Mouse (Mus musculus) T-cell, adult 66 days (primary cell): ENCODE data around the gene Aox2. TPM values are rescaled to one million over a fixed set of nuclear protein-coding genes. Genes with fewer than 3 reads are reported as not detected.

Source experiments
- total RNA-seq, 2 experiments: library from RNA; stranded (reverse); gene quantifications; 3 replicates in 1 of 2; 4 replicates in 1 of 2; pipeline ENCODE4 v1.2.4; 2023

Aox2 gene
- total RNA-seq = under 1 TPM; 0.12 to 0.23 TPM

GRCm38 (mm10) chr1:58278026-58278425 is at the start of gene Aox2:
Gene Aox2 (plus strand): TSS chr1:58278326.

GRCm38 (mm10) chr1:58392652-58393283 is 114.6 kb downstream of the Aox2 start, which contains the start of gene Bzw1:
Gene Bzw1 (plus strand): TSS chr1:58392898.

GRCm38 (mm10) chr1:58423371-58424248 is 145.5 kb downstream of the Aox2 start, which contains the start of gene Clk1:
Gene Clk1 (minus strand): TSS chr1:58424066.

Other genes with a start within 250 kb of the Aox2 start
- gene Aox1, start 248.4 kb upstream of the Aox2 start, total RNA-seq = not detected
- gene Aox3, start 165.2 kb upstream of the Aox2 start, total RNA-seq = not detected
- not detected for gene Aox4, start 67.9 kb upstream of the Aox2 start, total RNA-seq
- gene Bzw1, start 114.6 kb downstream of the Aox2 start, total RNA-seq = 100 to 1,000 TPM; 174 to 176 TPM
- 1,000 to 10,000 TPM; 1,400 to 1,605 TPM for gene Clk1, start 145.7 kb downstream of the Aox2 start, total RNA-seq
- gene Nif3l1, start 166.8 kb downstream of the Aox2 start, total RNA-seq = 10 to 100 TPM; 35.8 to 49.2 TPM
- 10 to 100 TPM; 37.3 to 43.5 TPM for gene Ppil3, start 167.2 kb downstream of the Aox2 start, total RNA-seq
- gene Orc2, start 226.8 kb downstream of the Aox2 start, total RNA-seq = 10 to 100 TPM; 22.9 to 27.1 TPM